Mouse (Mus musculus) adrenal gland, adult 18-20 months (tissue): Measurements from ENCODE around the gene Hspa12b. TPM values are rescaled to one million over a fixed set of nuclear protein-coding genes. Genes with fewer than 3 reads are reported as not detected.

ENCODE experiments used
- DNase-seq, 2 experiments: peaks; one replicate each; pipeline ENCODE4 v3.0.0; 2021 to 2022; ENCODE audit warnings: low spot score in 2 of 2
- total RNA-seq, 2 experiments: library from RNA; stranded (reverse); gene quantifications; 1 replicate in 1 of 2; 2 replicates in 1 of 2; pipeline ENCODE4 v1.2.3; 2021

Gene Hspa12b
- total RNA-seq, 2 experiments from 2014 or later, result 8.4 to 11.1 TPM

GRCm38 (mm10) chr2:131146193-131147042 is 19.3 kb downstream of the Hspa12b start:
- no peak for DNase-seq

GRCm38 (mm10) chr2:131147043-131147365 is 19.9 kb downstream of the Hspa12b start:
- DNase-seq, result no peak

DNA sequence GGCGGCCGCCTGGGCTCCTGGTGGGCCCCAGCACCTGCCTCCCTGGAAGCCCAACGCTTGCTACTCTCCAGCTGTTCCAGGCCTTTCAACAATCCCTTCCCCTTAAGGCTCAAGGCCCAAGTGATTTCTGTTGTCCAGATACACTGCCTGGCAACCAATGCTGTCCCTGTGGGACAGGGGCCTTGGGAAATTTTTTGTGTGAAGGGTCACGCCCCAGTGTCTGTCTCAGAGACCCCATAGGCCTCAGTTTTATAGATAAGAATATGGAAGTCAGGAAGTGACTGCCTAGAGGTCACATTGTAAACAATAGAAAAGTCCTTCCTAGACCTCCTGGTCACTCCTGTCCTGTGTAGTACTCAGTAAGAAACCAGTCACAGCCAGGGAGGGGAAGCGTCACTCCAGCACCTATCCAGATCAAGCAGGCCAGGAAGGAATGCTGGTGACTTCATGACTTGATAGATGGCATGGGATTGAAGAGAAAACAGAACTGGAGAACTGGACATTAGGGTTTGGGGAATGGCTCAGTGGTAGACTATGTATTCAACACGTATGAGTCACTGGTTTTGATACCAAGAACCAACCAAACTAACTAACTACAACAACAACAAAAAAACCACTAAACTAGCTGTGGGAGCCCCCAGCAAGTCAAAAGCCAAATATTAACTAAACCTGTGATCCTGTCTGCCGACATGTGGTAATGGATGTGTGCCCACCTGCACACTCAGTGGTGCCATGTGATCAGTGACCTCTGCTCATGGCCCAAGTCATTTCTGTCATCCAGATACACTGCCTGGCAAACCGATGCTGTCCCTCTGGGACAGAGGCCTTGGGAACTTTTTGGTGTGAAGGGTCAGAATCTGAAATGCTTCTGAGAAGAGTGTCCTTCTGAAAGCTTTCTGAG is 21.5 kb downstream of the Hspa12b start:
- DNase-seq, result no peak

GRCm38 (mm10) chr2:131149254-131149578 is 22.1 kb downstream of the Hspa12b start:
- DNase-seq, result no peak

DNA sequence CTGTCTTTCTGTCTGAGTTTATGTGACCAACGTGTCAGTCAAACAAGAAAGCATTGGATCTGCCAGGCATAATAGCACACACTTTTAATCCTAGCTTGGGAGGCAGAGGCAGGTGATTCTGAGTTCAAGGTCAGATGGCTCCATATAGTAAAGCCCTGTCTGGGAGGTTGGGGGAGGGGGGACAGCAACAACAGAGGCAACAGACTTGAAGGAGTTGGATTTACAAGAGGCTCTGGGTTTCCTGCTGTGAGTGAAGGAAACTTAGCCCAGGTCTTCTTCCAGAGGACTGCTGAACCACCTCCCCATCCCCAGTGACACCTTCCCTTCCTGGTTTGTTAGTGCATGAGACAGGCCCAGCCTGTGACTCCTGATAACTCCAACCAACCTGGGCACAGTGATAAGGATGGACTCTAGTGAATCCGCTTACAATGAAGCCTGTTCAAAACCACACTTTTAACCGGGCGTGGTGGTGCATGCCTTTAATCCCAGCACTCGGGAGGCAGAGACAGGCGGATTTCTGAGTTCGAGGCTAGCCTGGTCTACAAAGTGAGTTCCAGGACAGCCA is 25.2 kb downstream of the Hspa12b start:
- no peak for DNase-seq

- DNase-seq, result no peak
Measured at GRCm38 (mm10) chr2:131154036-131154435, 27.0 kb downstream of the Hspa12b start.

GRCm38 (mm10) chr2:131156987-131157386 is 29.9 kb downstream of the Hspa12b start:
- DNase-seq, result no peak

DNA sequence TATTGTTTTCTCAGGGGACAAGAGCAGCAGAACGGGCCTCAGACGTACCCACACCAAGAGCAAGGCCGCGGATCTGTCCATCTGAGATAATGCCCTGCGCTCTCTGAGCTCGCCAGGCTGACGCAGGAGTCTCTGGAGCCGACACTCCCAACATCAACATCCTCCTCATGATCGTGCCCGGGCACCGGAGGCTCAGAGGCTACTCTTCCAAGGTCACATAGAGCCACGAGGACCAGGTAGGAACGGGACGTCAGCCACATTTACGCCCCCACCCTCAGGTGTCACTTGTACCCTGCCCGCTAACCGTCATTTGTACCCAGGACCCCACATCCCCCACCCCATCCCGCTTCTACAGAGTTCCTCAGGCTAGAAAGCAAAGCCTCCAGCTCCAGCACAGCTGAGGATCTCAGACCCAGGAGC is 32.4 kb downstream of the Hspa12b start:
- DNase-seq, result peak in 1 of 2 experiments; percentile 22

DNA sequence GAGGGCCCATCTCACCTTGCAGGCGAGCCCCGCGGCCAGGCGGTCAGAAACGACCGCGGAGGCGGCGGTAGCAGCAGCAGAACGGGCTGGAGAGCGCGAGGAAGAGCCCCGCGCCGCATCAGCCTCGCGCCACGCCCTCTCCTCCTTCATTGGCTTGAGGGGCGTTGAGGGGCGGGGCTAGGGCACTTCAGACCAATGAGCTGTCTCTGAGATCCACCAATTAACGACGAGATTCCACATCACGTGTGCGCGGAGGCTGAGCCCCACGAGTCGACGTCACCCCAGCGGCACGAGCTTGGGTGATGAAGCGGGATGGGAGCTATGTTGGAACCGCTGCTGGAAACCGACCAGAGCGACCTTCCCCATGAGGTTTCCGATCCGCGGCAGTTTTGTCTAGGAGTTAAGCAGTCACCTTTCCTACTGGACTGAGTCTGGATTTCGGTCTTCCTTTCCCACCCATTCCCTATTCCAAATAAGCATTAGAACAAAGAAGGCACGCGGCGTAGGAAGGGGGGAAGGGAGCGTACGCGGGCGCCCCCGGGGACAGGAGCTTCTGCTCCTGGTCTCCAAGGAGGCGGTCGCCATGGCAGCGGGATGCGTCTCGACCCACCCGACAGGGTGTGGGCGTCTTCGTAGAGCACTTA is 33.0 kb downstream of the Hspa12b start, which contains the start of gene 1700037H04Rik:
1700037H04Rik (minus strand) TSS at position 144 of the 644 bp plus-strand sequence.
- DNase-seq, result peak; percentile 90 to 91

GRCm38 (mm10) chr2:131160671-131161111 is 33.6 kb downstream of the Hspa12b start:
- no peak for DNase-seq

- DNase-seq, result no peak
Measured at GRCm38 (mm10) chr2:131163924-131164323, 36.8 kb downstream of the Hspa12b start.

DNA sequence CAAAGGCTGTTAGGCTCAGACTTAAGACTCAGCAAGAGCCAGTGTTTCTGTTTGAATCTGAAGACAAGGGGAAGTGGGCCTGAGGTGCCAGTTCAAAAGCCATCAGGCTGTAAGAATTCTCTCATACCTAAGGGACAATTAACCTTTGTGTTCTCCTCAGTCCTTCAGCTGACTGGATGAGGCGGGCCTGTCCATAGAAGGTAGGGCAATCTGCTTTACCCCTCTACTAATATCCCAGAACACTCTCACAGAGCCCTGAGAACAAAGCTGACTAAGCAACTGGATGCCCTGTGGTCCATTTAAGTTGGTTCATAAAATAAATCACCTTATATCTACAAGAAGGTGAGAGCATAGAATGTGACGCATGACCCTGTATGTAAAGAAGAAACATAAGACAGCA is 39.1 kb downstream of the Hspa12b start:
- no peak for DNase-seq

- no peak for DNase-seq
Measured at GRCm38 (mm10) chr2:131167984-131168383, 40.9 kb downstream of the Hspa12b start.

GRCm38 (mm10) chr2:131168914-131169313 is 41.8 kb downstream of the Hspa12b start:
- no peak for DNase-seq

GRCm38 (mm10) chr2:131170936-131171335 is 43.9 kb downstream of the Hspa12b start:
- no peak for DNase-seq

- DNase-seq, result peak; percentile 65 to 68
Measured at GRCm38 (mm10) chr2:131171401-131172104, 44.5 kb downstream of the Hspa12b start.

GRCm38 (mm10) chr2:131172322-131172721 is 45.2 kb downstream of the Hspa12b start:
- no peak for DNase-seq

DNA sequence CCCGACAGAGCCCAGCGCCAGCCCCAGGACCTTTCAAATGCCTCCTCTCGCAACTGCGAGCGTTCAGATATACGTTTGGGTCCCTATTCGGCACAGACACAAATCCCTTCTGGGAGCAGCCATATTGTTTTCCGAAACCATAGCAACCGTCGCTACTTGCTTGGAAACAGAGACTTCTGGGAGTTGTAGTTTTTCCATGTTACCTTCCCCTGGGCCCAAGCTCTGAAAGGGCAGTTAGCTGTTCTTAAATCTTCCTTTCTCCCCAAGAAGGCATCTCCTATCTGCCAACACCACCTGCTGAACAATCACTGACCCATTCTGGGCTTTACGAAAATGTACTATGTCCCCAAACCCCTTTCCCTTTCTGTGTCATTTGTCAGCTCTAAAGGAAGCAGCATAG is 47.6 kb downstream of the Hspa12b start:
- peak in 1 of 2 experiments; percentile 39 for DNase-seq

GRCm38 (mm10) chr2:131175286-131175944 is 48.3 kb downstream of the Hspa12b start:
- DNase-seq, result no peak

- no peak for DNase-seq
Measured at GRCm38 (mm10) chr2:131175945-131176309, 48.8 kb downstream of the Hspa12b start.
